Mouse (Mus musculus): ENCODE results near the gene Haus3.

DNA sequence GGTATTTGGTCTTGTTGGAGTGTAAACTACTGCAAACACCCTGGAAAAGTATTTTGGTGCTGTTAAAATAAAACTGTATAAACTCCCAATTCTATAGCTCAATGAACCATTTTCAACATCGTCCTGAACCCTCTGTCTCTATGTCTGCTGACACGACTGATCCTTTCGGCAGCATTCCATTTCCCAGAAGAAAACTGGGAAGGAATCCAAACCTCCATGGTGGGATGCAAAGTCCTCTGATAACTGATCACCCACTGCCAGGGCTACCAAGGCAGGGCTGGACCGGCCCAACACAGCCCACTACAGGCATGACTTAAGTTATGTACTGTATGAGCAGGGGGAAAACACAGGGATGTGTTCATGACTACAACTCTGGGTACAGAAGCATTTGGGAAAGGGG lies 32.7 kb upstream of the Haus3 start:
- TF ChIP-seq CTCF (IDR thresholded peaks at IDR 0.05; ENCODE audit: extremely low read depth, insufficient read length, insufficient replicate concordance, low read depth, low read length) (no peak), POLR2A (IDR thresholded peaks at IDR 0.05; ENCODE audit: low read depth, low read length) (no peak)

All from small intestine, adult 2 months (tissue).